Mouse (Mus musculus): ENCODE results near the gene Brap. TPM values are rescaled to one million over a fixed set of nuclear protein-coding genes. Genes with fewer than 3 reads are reported as not detected.
"Not testable (repeated sequence)": the region's sequence is repeated elsewhere in the genome, so short reads cannot be mapped to it uniquely, and the experiment has no call there.

Brap gene
- polyA plus RNA-seq (2014; fragmentation: Nextera tagmentation; extraction: Ambion mirVana): 39.1 and 40.9 TPM in 2 replicates

GRCm38 (mm10) chr5:121660059-121660896, at the start of gene Brap, which contains the start of gene Acad10:
Gene Brap, plus strand, starts transcription at chr5:121660563.
Gene Acad10, minus strand, starts transcription at chr5:121660514.
- peak; percentile 97 for DNase-seq
- H3K27ac ChIP-seq (ENCODE audit: low read depth): peak within 1 kb of the TSS; percentile 54; the same call in 1 of the 2 replicates
- under 1% methylated on average over 84 of the region's 85 CpGs for WGBS
- H3K9me3 ChIP-seq (ENCODE audit: low read depth, low read length): no peaks in the 10 kb centered on the region
- peak within 1 kb of the TSS; percentile 94 for H3K9ac ChIP-seq
- H3K36me3 ChIP-seq (ENCODE audit: insufficient read depth): peaks cover 32% of the 10 kb centered on the region
- H3K4me1 ChIP-seq (ENCODE audit: insufficient read depth): 0 out of 2 replicates have a peak, but pooled peaks cover 7% of the 10 kb centered on the region
- peak; percentile 86 for ATAC-seq (ENCODE audit: insufficient read depth)
- H3K27me3 ChIP-seq (ENCODE audit: insufficient read depth, low read length): no peaks in the 10 kb centered on the region
- H3K4me2 ChIP-seq: peak within 1 kb of the TSS; percentile 90
- peak within 1 kb of the TSS; percentile 96 for H3K4me3 ChIP-seq (ENCODE audit: low read depth, low read length)
- TF ChIP-seq CTCF (IDR thresholded peaks at IDR 0.05; ENCODE audit: low read depth): no peak

DNA sequence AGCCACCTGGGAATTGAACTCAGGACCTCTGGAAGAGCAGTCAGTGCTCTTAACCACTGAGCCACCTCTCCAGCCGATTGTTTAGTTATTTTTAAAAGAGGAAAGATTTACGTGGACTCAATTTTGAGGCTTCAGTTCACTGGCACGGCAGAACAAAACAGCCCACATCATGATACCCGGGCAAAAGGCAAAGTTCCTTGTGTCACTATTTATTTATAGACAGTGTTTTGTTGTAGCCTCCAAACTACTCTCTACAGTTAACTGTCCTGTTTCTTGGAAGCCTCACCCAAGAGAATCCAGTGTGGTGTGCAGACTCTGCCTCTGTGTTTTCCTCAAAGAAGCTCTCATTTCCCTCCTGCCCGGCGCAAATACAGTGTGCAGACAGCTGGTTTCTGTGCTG, 48.3 kb upstream of the Brap start:
- Histone ChIP-seq H3K4me1 (ENCODE audit: insufficient read depth) (no peaks in the 10 kb centered on the region), H3K27ac (ENCODE audit: low read depth) (no peak overlapping the region), H3K36me3 (ENCODE audit: insufficient read depth) (no peaks in the 10 kb centered on the region), H3K4me2 (no peak overlapping the region), H3K27me3 (ENCODE audit: insufficient read depth, low read length) (no peaks in the 10 kb centered on the region), H3K9ac (no peak overlapping the region), H3K9me3 (ENCODE audit: low read depth, low read length) (no peaks in the 10 kb centered on the region), H3K4me3 (ENCODE audit: low read depth, low read length) (no peak overlapping the region)
- no peak for ATAC-seq (ENCODE audit: insufficient read depth)
- 78% methylated on average over 6 of the region's 6 CpGs for WGBS
- TF ChIP-seq CTCF (IDR thresholded peaks at IDR 0.05; ENCODE audit: low read depth): no peak
- DNase-seq: no peak

GRCm38 (mm10) chr5:121614921-121615320, 45.4 kb upstream of the Brap start:
- not testable (repeated sequence) for H3K27me3 ChIP-seq (ENCODE audit: insufficient read depth, low read length); H3K4me1 ChIP-seq (ENCODE audit: insufficient read depth); DNase-seq; H3K36me3 ChIP-seq (ENCODE audit: insufficient read depth); ATAC-seq (ENCODE audit: insufficient read depth); H3K9me3 ChIP-seq (ENCODE audit: low read depth, low read length); H3K4me2 ChIP-seq; H3K27ac ChIP-seq (ENCODE audit: low read depth); H3K4me3 ChIP-seq (ENCODE audit: low read depth, low read length); H3K9ac ChIP-seq
- WGBS: 79% methylated on average over 3 of the region's 3 CpGs

DNA sequence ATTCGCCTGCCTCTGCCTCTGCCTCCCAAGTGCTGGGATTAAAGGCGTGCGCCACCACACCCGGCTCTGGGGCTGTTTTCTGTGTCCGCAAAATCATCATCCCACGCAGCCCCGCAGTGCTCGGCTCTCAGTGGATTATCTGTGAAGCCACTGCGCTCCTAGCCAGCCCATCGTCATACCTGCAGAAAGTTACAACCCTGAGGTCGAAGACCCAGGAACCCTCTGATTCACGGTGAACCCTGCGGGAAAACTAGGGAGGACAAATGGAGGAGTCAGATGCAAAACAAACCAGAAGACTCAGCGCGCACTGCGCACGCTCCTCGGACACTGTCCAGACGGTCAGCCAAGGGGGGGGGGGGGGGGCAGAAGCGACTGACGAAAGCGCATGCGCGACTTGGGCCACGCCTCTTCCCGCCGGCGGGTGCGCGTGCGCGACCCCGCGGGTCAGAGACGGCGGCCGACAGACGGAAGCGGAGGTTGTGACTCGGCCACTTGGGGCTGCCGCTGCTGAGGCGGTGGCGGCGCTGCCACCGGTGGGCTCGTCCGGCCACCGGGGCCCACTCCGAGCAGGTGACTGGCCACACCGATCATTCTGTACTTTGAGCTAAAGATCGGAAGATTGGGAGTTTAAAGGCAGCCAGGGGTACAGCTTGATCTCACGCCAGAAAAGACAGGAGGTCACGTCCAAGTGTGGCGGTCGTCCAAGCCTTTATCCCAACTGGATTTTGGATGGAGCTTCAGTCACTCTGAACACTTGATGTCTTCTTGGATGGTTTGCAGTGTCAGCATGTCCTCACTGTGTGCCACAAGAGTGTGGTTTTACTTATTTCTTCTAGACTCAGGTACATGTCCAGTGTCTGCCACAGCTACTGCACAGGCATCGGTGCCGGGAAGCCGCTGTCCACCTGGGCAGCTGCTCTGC, 41.5 kb upstream of the Brap start, which contains the start of gene Acad12:
Gene Acad12, minus strand, starts transcription at position 347 of the 922 bp plus-strand sequence.
- ATAC-seq (ENCODE audit: insufficient read depth) (peak; percentile 88), DNase-seq (peak; percentile 95)
- TF ChIP-seq CTCF (IDR thresholded peaks at IDR 0.05; ENCODE audit: low read depth): no peak
- Histone ChIP-seq H3K4me3 (ENCODE audit: low read depth, low read length) (peak within 1 kb of the TSS; percentile 69), H3K27me3 (ENCODE audit: insufficient read depth, low read length) (no peaks in the 10 kb centered on the region), H3K27ac (ENCODE audit: low read depth) (peak within 1 kb of the TSS; percentile 60), H3K36me3 (ENCODE audit: insufficient read depth) (peaks cover 4% of the 10 kb centered on the region; the same call in 1 of the 2 replicates), H3K9me3 (ENCODE audit: low read depth, low read length) (no peaks in the 10 kb centered on the region), H3K9ac (peak within 1 kb of the TSS; percentile 79), H3K4me2 (peak within 1 kb of the TSS; percentile 72), H3K4me1 (ENCODE audit: insufficient read depth) (peaks cover 2% of the 10 kb centered on the region; the same call in 1 of the 2 replicates)
- WGBS: under 1% methylated on average over 57 of the region's 58 CpGs

GRCm38 (mm10) chr5:121621102-121621501, 39.3 kb upstream of the Brap start:
- H3K4me1 ChIP-seq (ENCODE audit: insufficient read depth): peaks cover 2% of the 10 kb centered on the region; the same call in 1 of the 2 replicates
- no peak overlapping the region for H3K4me2 ChIP-seq
- H3K27me3 ChIP-seq (ENCODE audit: insufficient read depth, low read length): no peaks in the 10 kb centered on the region
- no peak overlapping the region for H3K4me3 ChIP-seq (ENCODE audit: low read depth, low read length)
- H3K9me3 ChIP-seq (ENCODE audit: low read depth, low read length): no peaks in the 10 kb centered on the region
- peaks cover 4% of the 10 kb centered on the region; the same call in 1 of the 2 replicates for H3K36me3 ChIP-seq (ENCODE audit: insufficient read depth)
- H3K27ac ChIP-seq (ENCODE audit: low read depth): no peak overlapping the region
- DNase-seq: no peak
- WGBS: 93% methylated on average over 5 of the region's 5 CpGs
- TF ChIP-seq CTCF (IDR thresholded peaks at IDR 0.05; ENCODE audit: low read depth): no peak
- no peak for ATAC-seq (ENCODE audit: insufficient read depth)
- H3K9ac ChIP-seq: no peak overlapping the region

- H3K4me3 ChIP-seq (ENCODE audit: low read depth, low read length): no peak overlapping the region
- 83% methylated on average over 3 of the region's 3 CpGs for WGBS
Measured at GRCm38 (mm10) chr5:121623241-121623640, 37.1 kb upstream of the Brap start.

More at GRCm38 (mm10) chr5:121623241-121623640, 37.1 kb upstream of the Brap start:
- Histone ChIP-seq H3K27me3 (ENCODE audit: insufficient read depth, low read length) (no peaks in the 10 kb centered on the region), H3K4me1 (ENCODE audit: insufficient read depth) (peaks cover 2% of the 10 kb centered on the region; the same call in 1 of the 2 replicates), H3K9ac (no peak overlapping the region), H3K9me3 (ENCODE audit: low read depth, low read length) (no peaks in the 10 kb centered on the region), H3K4me2 (no peak overlapping the region), H3K36me3 (ENCODE audit: insufficient read depth) (peaks cover 4% of the 10 kb centered on the region; the same call in 1 of the 2 replicates), H3K27ac (ENCODE audit: low read depth) (no peak overlapping the region)
- ATAC-seq (ENCODE audit: insufficient read depth) (no peak), DNase-seq (no peak)
- TF ChIP-seq CTCF (IDR thresholded peaks at IDR 0.05; ENCODE audit: low read depth): no peak
